Mouse (Mus musculus) G1E (cell line): ENCODE measurements around the gene Atp1b2.

Experiments used
- CTCF ChIP-seq: IDR thresholded peaks from 2 replicates; pipeline ENCODE4 v1.5.1; 2012; ENCODE audit warnings: low read depth, low read length, inconsistent platforms, mixed read lengths
- GATA1 ChIP-seq: IDR thresholded peaks from 2 replicates; pipeline ENCODE4 v1.6.1; 2012; ENCODE audit warnings: borderline replicate concordance, low read length, inconsistent platforms, mixed read lengths
- POLR2AphosphoS5 ChIP-seq: IDR thresholded peaks from 2 replicates; pipeline ENCODE4 v1.6.1; 2012; ENCODE audit warnings: low read depth, low read length, inconsistent platforms; ENCODE audit not compliant: insufficient replicate concordance
- TAL1 ChIP-seq: conservative IDR thresholded peaks from 2 replicates; pipeline ENCODE4 v1.6.1; 2012; ENCODE audit warnings: low read depth, low read length, inconsistent platforms, mixed read lengths

- TF ChIP-seq GATA1 (no peak), CTCF (no peak), POLR2AphosphoS5 (no peak), TAL1 (no peak)
Observed at GRCm38 (mm10) chr11:69635471-69635870, 29.7 kb upstream of the Atp1b2 start.
